Mouse (Mus musculus): ENCODE data around the gene Rsf1. TPM values are rescaled to one million over a fixed set of nuclear protein-coding genes. Genes with fewer than 3 reads are reported as not detected.
A peak's percentile ranks its signal among the peaks of the same experiment; 100 is the strongest.

Rsf1 gene
- polyA plus RNA-seq, 1 experiment from 2014 or later, result 14.5 TPM

DNA sequence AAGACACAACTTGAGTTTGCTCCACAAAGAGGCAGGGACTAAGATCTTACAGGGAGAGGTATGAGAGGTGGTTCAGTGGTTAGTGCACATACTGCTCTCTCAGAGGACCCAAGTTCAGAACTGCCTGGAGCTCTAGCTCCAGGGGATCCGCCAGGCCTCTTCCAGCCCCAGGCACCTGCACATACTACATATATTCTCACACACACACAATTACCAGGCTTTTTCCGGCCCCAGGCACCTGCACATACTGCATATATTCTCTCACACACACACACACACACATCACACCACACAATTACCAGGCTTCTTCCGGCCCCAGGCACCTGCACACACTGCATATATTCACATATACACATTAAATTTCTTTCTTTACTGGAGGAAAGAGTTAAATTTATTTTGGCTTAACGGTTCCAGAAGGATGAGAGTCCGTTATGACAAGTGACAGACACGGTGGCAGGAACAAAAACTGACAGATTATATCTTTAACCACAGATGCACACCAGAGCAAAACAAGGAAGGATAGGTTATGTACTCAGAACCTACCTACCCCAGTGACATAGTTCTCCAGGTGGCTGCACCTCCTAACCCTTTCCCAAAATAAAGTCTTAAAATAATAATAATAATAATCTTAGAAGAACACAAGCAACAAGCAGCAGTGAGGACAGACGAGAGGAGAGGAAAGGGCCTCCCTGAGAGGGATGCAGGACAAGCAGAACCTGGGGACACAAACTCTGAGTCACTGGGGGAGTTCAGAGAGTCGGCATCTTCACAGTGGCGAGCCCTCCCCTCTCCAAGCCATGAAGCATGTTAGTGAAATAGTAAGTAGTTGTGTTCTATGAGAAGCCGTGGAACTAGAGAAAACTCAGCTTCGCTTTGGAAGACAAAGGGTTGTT lies 144.2 kb downstream of the Rsf1 start:
- Histone ChIP-seq H3K27me3 (replicated peaks; ENCODE audit: control insufficient read depth, insufficient read depth, low read length) (no peaks in the 10 kb centered on the region), H3K4me2 (no peak overlapping the region), H3K4me3 (ENCODE audit: low read depth, low read length) (no peak overlapping the region), H3K4me1 (replicated peaks; ENCODE audit: control insufficient read depth, insufficient read depth, low read length) (no peaks in the 10 kb centered on the region), H3K9ac (ENCODE audit: low read depth, low read length) (no peak overlapping the region), H3K27ac (ENCODE audit: low read depth, low read length) (no peak overlapping the region), H3K9me3 (ENCODE audit: control insufficient read depth, low read length) (no peaks in the 10 kb centered on the region), H3K36me3 (ENCODE audit: control insufficient read depth, insufficient read depth, low read length) (peaks cover 11% of the 10 kb centered on the region; the same call in 1 of the 2 replicates)
- ATAC-seq (replicated peaks; ENCODE audit: low FRiP score) (no peak), DNase-seq (ENCODE audit: low spot score) (no peak)
- 80% methylated on average over 11 of the region's 11 CpGs for WGBS

DNA sequence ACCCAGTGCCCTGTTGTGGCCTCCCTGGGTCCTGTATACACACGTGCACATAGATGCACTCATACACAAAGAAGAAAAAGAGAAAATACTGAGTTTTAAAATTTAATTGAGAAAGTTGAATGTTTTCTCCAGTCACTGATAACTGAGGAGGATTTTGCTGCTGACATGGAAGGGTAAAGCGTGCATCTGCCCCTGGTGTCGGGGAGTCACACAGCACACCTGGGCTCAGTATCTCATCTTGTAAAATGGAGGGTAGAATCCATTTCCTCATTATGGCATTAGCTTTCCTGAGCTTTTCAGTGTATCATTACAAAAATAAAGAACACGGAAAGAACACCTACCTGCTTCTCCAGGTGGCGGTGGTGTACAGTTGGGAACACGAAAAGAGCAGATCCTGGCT lies 145.7 kb downstream of the Rsf1 start:
- Histone ChIP-seq H3K27me3 (replicated peaks; ENCODE audit: control insufficient read depth, insufficient read depth, low read length) (no peaks in the 10 kb centered on the region), H3K36me3 (ENCODE audit: control insufficient read depth, insufficient read depth, low read length) (0 out of 2 replicates have a peak, but pooled peaks cover 5% of the 10 kb centered on the region), H3K9ac (ENCODE audit: low read depth, low read length) (no peak overlapping the region), H3K4me2 (no peak overlapping the region), H3K4me1 (replicated peaks; ENCODE audit: control insufficient read depth, insufficient read depth, low read length) (no peaks in the 10 kb centered on the region), H3K9me3 (ENCODE audit: control insufficient read depth, low read length) (no peaks in the 10 kb centered on the region), H3K27ac (ENCODE audit: low read depth, low read length) (no peak overlapping the region), H3K4me3 (ENCODE audit: low read depth, low read length) (no peak overlapping the region)
- ATAC-seq (replicated peaks; ENCODE audit: low FRiP score) (no peak), DNase-seq (ENCODE audit: low spot score) (no peak)
- 93% methylated on average over 6 of the region's 6 CpGs for WGBS

DNA sequence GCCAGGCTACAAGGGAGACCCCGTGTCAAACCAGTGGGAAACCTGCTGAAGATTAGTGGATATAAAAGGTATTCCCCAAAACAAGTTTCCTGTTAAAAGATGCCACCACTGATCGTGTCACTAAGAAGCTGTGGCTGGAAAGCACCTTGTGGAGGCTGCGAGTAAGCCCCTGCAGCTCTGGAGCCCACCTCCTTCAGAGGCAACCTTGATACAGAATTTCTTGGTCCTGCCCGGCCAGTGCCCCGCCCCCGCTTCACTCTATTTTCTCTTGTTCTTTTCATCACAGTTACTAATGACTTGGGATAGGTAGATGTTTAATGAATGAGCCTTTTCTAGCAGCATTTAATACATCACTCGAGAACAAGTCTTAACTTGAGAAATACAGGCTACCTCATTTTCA lies 146.4 kb downstream of the Rsf1 start:
- Histone ChIP-seq H3K36me3 (ENCODE audit: control insufficient read depth, insufficient read depth, low read length) (0 out of 2 replicates have a peak, but pooled peaks cover 5% of the 10 kb centered on the region), H3K4me1 (replicated peaks; ENCODE audit: control insufficient read depth, insufficient read depth, low read length) (no peaks in the 10 kb centered on the region), H3K27ac (ENCODE audit: low read depth, low read length) (no peak overlapping the region), H3K4me3 (ENCODE audit: low read depth, low read length) (no peak overlapping the region), H3K9me3 (ENCODE audit: control insufficient read depth, low read length) (no peaks in the 10 kb centered on the region), H3K9ac (ENCODE audit: low read depth, low read length) (no peak overlapping the region), H3K4me2 (no peak overlapping the region), H3K27me3 (replicated peaks; ENCODE audit: control insufficient read depth, insufficient read depth, low read length) (no peaks in the 10 kb centered on the region)
- ATAC-seq (replicated peaks; ENCODE audit: low FRiP score), result no peak
- no peak for DNase-seq (ENCODE audit: low spot score)
- 82% methylated on average over 7 of the region's 7 CpGs for WGBS

DNA sequence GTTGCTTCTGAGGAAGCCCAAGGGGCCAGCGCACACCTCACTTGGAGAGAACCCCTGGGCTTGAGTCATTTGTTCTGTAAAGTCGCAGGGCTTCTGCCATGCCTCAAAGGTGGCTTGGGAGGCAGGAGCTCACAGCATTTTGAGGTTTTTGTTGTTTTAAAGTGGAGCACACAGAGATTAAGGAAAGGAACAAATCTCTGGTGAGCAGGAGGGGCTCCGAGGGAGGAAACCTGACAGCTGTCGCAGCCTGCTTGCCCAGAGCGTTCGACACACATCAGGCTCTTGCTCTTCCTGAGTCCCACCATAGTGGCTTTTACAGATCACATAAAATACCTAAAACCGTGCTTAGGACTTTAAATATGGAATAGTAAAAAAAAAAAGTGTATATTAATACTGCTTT lies 147.1 kb downstream of the Rsf1 start:
- no peak overlapping the region for H3K4me3 ChIP-seq (ENCODE audit: low read depth, low read length)
- no peak overlapping the region for H3K4me2 ChIP-seq
- H3K27me3 ChIP-seq (replicated peaks; ENCODE audit: control insufficient read depth, insufficient read depth, low read length), result no peaks in the 10 kb centered on the region
- H3K36me3 ChIP-seq (ENCODE audit: control insufficient read depth, insufficient read depth, low read length), result 0 out of 2 replicates have a peak, but pooled peaks cover 5% of the 10 kb centered on the region
- H3K9ac ChIP-seq (ENCODE audit: low read depth, low read length), result no peak overlapping the region
- no peak overlapping the region for H3K27ac ChIP-seq (ENCODE audit: low read depth, low read length)
- DNase-seq (ENCODE audit: low spot score) (no peak), ATAC-seq (replicated peaks; ENCODE audit: low FRiP score) (no peak)
- H3K4me1 ChIP-seq (replicated peaks; ENCODE audit: control insufficient read depth, insufficient read depth, low read length), result no peaks in the 10 kb centered on the region
- H3K9me3 ChIP-seq (ENCODE audit: control insufficient read depth, low read length), result no peaks in the 10 kb centered on the region
- WGBS, result 80% methylated on average over 7 of the region's 7 CpGs

DNA sequence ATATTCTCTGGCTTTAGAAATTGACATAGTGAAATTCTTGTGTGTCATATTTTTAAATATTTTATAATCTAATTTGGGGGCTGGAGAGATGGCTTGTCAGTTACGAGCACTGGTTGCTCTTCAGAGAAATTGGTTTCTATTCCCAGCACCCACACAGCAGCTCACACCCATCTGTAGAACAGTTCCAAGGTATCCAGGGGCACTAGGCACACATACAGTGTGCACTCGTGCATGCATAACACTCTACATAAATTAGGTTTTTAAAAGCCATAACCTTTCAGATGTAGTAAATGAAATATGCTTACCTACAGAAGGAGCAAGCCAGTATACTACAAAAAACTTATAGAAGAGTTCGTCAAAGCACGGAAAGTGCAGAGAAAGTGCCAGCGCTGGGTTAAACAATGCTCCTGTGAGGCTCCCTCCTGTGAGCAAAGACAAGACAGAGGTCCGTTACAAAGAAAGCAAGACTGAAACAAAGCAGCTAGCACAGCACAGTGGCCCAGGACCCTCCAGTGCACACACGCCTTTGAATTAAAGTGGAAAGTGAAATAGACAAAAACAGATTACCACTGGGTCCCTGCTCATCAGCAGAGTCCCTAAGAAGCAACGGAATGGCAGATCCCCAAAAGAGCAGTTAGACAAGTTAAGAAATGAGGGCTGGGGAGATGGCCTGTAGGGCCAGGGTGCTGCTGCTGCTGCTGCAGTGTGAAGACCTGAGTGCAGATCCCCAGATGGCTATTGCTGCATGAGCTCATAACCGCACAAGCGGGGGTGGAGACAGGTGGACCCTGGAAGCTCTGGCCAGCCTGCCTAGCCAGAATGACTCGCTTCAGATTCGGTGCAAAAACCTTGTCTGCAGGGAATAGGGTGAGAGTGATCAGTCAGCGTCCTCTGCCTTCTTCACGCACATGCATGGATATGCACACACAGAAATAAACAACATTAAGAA lies 149.3 kb downstream of the Rsf1 start:
- no peak for ATAC-seq (replicated peaks; ENCODE audit: low FRiP score)
- H3K9ac ChIP-seq (ENCODE audit: low read depth, low read length), result no peak overlapping the region
- H3K4me1 ChIP-seq (replicated peaks; ENCODE audit: control insufficient read depth, insufficient read depth, low read length), result peaks cover 10% of the 10 kb centered on the region
- no peak for DNase-seq (ENCODE audit: low spot score)
- no peak overlapping the region for H3K27ac ChIP-seq (ENCODE audit: low read depth, low read length)
- no peak overlapping the region for H3K4me2 ChIP-seq
- 0 out of 2 replicates have a peak, but pooled peaks cover 3% of the 10 kb centered on the region for H3K36me3 ChIP-seq (ENCODE audit: control insufficient read depth, insufficient read depth, low read length)
- H3K9me3 ChIP-seq (ENCODE audit: control insufficient read depth, low read length), result no peaks in the 10 kb centered on the region
- 77% methylated on average over 14 of the region's 14 CpGs for WGBS
- H3K27me3 ChIP-seq (replicated peaks; ENCODE audit: control insufficient read depth, insufficient read depth, low read length), result no peaks in the 10 kb centered on the region
- H3K4me3 ChIP-seq (ENCODE audit: low read depth, low read length), result no peak overlapping the region

DNA sequence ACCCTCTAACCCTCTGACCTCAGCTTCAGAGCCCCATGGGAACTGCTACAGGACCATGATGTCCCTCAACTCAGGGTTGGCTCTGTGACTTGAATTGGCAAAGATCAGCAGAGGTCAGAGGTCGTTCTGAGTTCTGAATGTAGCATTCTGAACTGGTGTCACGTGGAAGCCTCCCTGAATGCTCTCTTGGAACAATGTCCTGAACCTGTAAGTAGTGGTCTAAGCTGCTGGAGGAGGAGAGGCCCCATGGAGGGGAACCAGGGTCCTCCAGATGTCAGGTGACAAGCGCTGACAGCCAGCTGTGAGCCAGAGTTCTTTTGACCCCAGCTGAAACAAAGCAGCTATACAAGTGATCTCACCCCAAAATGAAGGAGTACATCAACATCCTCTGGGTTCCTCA lies 150.7 kb downstream of the Rsf1 start:
- ATAC-seq (replicated peaks; ENCODE audit: low FRiP score) (no peak), DNase-seq (ENCODE audit: low spot score) (no peak)
- H3K9ac ChIP-seq (ENCODE audit: low read depth, low read length), result no peak overlapping the region
- H3K4me1 ChIP-seq (replicated peaks; ENCODE audit: control insufficient read depth, insufficient read depth, low read length), result peaks cover 15% of the 10 kb centered on the region
- no peak overlapping the region for H3K4me3 ChIP-seq (ENCODE audit: low read depth, low read length)
- no peaks in the 10 kb centered on the region for H3K27me3 ChIP-seq (replicated peaks; ENCODE audit: control insufficient read depth, insufficient read depth, low read length)
- H3K36me3 ChIP-seq (ENCODE audit: control insufficient read depth, insufficient read depth, low read length), result 0 out of 2 replicates have a peak, but pooled peaks cover 3% of the 10 kb centered on the region
- no peak overlapping the region for H3K4me2 ChIP-seq
- no peaks in the 10 kb centered on the region for H3K9me3 ChIP-seq (ENCODE audit: control insufficient read depth, low read length)
- WGBS, result 73% methylated on average over 3 of the region's 3 CpGs
- H3K27ac ChIP-seq (ENCODE audit: low read depth, low read length), result no peak overlapping the region

DNA sequence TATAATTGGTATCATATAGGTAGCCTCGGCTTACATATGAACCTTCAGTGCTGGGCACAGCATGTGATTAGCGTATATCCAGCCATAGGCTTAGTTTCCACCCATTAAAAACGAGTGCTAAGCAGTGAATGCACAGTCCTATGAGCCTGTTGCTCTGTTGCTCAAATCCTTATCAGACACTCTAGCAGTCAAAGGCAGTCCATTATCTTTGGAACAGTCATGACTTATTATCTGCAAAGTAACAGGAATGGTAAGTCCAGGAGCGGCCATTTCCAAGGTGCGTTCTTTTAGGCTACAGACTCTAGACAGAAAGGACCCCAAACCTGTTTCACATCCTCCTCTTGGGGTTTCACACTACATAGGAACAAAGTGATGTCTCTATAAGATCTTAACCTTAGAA lies 153.9 kb downstream of the Rsf1 start:
- 59% methylated on average over 5 of the region's 5 CpGs for WGBS
- DNase-seq (ENCODE audit: low spot score), result no peak
- Histone ChIP-seq H3K9ac (ENCODE audit: low read depth, low read length) (no peak overlapping the region), H3K4me1 (replicated peaks; ENCODE audit: control insufficient read depth, insufficient read depth, low read length) (peaks cover 23% of the 10 kb centered on the region), H3K27me3 (replicated peaks; ENCODE audit: control insufficient read depth, insufficient read depth, low read length) (no peaks in the 10 kb centered on the region), H3K27ac (ENCODE audit: low read depth, low read length) (no peak overlapping the region), H3K4me3 (ENCODE audit: low read depth, low read length) (no peak overlapping the region), H3K9me3 (ENCODE audit: control insufficient read depth, low read length) (no peaks in the 10 kb centered on the region), H3K36me3 (ENCODE audit: control insufficient read depth, insufficient read depth, low read length) (no peaks in the 10 kb centered on the region), H3K4me2 (peak overlapping the region; percentile 19; the same call in 1 of the 2 replicates)
- peak; percentile 37 for ATAC-seq (replicated peaks; ENCODE audit: low FRiP score)

DNA sequence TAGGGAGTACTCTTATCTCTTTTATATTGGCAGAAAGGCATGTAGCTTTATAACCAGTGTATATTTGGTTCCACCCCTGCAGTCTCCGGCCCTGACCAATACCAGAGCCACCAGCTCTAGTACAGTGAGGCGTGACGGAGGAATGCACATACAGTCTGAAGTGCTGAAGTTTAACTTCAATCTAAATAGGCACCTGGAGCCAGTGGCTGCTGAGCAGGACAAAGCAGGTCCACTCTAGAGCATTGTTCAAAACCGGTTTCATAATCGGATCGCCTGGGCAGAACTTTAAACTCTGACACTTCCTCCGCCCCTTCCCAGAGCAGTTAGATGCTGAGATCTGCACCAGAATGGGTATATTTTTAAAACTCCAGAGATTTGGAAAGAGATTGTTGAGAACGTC lies 155.3 kb downstream of the Rsf1 start:
- 85% methylated on average over 8 of the region's 8 CpGs for WGBS

More for the DNA sequence above, 155.3 kb downstream of the Rsf1 start:
- Histone ChIP-seq H3K9me3 (ENCODE audit: control insufficient read depth, low read length) (no peaks in the 10 kb centered on the region), H3K4me1 (replicated peaks; ENCODE audit: control insufficient read depth, insufficient read depth, low read length) (peaks cover 23% of the 10 kb centered on the region), H3K27me3 (replicated peaks; ENCODE audit: control insufficient read depth, insufficient read depth, low read length) (no peaks in the 10 kb centered on the region), H3K4me3 (ENCODE audit: low read depth, low read length) (no peak overlapping the region), H3K4me2 (peak overlapping the region; percentile 86; the same call in 1 of the 2 replicates), H3K27ac (ENCODE audit: low read depth, low read length) (no peak overlapping the region), H3K36me3 (ENCODE audit: control insufficient read depth, insufficient read depth, low read length) (no peaks in the 10 kb centered on the region), H3K9ac (ENCODE audit: low read depth, low read length) (no peak overlapping the region)
- ATAC-seq (replicated peaks; ENCODE audit: low FRiP score) (no peak), DNase-seq (ENCODE audit: low spot score) (no peak)

Data from liver, embryonic 11.5 days (tissue).